Mouse (Mus musculus) layer of hippocampus, adult 11-12 months (tissue): ENCODE data around the gene Acyp1.
"Not testable (repeated sequence)": the region's sequence is repeated elsewhere in the genome, so short reads cannot be mapped to it uniquely, and the experiment has no call there.

Source experiments
- DNase-seq: peaks from one replicate; pipeline ENCODE4 v3.0.0; 2022; ENCODE audit warnings: low spot score

Gene Acyp1

GRCm38 (mm10) chr12:85284331-85284730 lies 3.9 kb downstream of the Acyp1 start:
- DNase-seq: no peak

DNA sequence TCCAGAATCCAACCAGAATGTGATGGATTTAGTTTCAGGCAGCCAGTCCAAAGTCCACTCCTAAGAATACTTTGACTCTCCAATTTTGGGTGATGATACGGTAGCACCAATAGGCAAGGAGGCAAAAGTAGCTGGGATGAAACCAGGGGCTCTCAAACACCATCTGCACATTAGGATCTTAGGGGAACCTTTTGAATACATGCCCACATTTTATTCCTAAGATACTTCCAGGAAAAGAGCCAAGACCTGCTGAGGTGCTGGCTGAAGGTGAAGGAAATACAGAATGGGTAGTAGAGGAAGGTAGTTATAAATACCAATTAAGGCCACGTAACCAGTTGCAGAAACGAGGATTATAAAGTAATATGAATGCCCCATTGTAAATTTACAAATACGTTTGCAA lies 6.5 kb downstream of the Acyp1 start:
- not testable (repeated sequence) for DNase-seq

DNA sequence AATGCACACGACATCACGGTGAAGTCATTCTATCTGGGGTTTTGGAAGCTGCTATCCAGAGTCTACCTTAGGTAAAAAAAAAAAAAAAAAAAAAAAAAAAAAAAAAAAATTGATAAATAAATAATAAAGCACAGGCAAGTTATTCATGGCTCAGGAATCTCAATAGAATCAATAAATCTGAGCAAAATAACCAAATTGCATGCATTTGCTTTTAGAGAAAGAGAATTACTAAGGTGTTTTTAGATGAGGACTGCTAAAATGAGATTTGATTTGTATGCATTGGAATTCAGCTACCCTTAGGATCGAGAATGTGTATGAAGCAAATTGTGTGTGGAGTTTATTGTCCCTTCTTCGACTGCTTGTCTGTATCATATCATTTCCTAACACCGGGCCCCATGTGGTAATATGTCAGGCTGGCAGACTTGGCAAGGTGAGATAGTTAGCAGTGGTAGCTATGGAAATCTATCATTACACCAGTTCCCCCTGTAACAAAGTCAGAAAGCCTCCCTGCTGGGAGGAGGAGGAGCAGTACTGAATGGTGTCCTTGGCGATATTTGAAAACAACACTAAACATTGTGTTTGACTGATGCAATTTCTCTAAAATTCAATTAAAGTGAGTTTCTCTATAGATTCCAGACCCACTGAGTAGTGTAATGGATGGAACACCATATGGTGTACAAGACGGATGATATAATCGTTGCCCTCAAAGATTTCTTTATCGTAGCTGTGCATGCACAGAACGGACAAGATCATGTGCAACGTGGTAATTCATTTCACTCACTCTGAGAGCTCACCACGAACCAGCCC lies 7.2 kb downstream of the Acyp1 start:
- no peak for DNase-seq

- peak; percentile 98 for DNase-seq
These were observed 8.0 kb downstream of the Acyp1 start for GRCm38 (mm10) chr12:85280105-85280844.

DNA sequence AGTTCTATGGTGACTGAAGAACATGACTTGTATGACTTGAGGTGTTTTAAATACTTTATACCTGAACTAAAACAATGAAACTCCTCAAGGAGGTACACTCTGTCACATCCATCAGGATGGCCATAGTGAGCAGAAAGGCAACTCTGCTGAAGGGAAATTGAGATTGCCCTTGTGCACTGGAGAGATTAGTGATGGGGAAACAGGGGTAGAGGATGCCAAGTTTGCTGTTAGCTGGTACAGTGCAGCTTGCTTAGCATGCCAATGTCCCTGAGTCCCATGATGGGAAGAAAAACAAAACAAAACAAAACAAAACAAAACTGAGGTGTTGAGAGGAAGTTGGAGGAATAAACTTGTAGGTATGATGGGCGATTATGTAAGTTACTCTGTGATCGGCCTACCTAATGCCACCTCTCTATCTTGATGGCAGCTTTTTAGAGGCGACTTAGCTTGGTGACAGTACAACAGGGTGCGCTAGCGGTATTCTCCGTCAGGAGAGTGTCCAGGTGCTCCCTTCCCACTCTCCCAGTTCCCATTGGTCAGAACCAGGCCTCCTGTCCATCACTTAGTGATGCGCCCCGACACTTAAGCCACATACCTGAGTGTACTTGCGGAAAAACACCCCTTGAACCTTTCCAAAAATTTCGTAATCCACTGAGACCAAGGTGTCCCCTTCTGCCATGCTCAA lies 8.7 kb downstream of the Acyp1 start:
- no peak for DNase-seq

- no peak for DNase-seq
These were observed 9.3 kb downstream of the Acyp1 start for GRCm38 (mm10) chr12:85278919-85279318.

DNA sequence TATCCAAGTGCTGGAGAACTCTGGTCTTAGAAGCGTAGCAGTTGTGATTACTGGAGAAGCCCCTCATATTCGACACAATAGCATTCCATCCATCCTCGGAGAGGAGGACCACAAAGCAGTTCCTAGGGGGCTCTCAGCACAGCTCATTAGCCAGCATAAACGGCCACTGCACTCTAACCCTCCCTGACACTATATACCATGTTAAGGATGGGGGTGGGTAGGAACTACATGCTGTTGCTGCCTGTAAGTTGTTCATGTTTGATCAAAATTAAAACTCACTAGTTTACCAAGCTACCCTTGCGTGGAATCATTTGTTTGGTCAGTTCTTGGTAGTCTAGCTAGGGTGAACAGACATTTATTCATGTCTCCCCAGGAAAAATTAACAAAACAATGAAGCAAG lies 12.0 kb downstream of the Acyp1 start:
- no peak for DNase-seq

GRCm38 (mm10) chr12:85273508-85273907 lies 14.7 kb downstream of the Acyp1 start:
- no peak for DNase-seq

- DNase-seq: no peak
These were observed 16.4 kb downstream of the Acyp1 start for GRCm38 (mm10) chr12:85271843-85272206.

GRCm38 (mm10) chr12:85271132-85271842 lies 17.0 kb downstream of the Acyp1 start:
- DNase-seq: no peak

DNA sequence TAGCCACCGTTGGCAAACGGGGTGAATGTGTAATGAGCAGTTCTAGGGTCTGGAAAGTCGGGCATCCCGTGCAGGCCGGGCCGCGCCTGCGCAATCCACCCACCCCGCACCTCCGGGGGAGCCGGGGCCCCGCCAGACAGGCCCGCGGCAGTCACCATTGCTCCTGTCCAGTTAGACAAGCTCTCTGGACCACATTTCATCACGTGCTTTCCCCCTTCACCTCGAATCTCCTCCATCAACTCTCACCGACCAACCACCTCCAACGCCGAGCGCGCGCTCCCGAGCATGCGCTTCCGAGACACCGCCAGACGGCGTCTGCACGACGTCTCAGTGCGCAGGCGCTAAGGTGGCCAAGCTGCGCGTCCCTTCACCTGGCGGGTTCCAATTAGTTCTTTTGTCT lies 17.9 kb downstream of the Acyp1 start, which contains the start of gene Mlh3:
Gene Mlh3, minus strand, starts transcription at position 281 of the 400 bp plus-strand sequence.
- DNase-seq: peak; percentile 84

- DNase-seq: no peak
These were observed 18.4 kb downstream of the Acyp1 start for GRCm38 (mm10) chr12:85269821-85270220.

GRCm38 (mm10) chr12:85266248-85266647 lies 22.0 kb downstream of the Acyp1 start:
- no peak for DNase-seq

- DNase-seq: no peak
These were observed 23.3 kb downstream of the Acyp1 start for GRCm38 (mm10) chr12:85264940-85265339.

GRCm38 (mm10) chr12:85264531-85264930 lies 23.7 kb downstream of the Acyp1 start:
- DNase-seq: no peak

- no peak for DNase-seq
These were observed 25.0 kb downstream of the Acyp1 start for GRCm38 (mm10) chr12:85263190-85263589.

GRCm38 (mm10) chr12:85262489-85262888 lies 25.7 kb downstream of the Acyp1 start:
- DNase-seq: no peak

DNA sequence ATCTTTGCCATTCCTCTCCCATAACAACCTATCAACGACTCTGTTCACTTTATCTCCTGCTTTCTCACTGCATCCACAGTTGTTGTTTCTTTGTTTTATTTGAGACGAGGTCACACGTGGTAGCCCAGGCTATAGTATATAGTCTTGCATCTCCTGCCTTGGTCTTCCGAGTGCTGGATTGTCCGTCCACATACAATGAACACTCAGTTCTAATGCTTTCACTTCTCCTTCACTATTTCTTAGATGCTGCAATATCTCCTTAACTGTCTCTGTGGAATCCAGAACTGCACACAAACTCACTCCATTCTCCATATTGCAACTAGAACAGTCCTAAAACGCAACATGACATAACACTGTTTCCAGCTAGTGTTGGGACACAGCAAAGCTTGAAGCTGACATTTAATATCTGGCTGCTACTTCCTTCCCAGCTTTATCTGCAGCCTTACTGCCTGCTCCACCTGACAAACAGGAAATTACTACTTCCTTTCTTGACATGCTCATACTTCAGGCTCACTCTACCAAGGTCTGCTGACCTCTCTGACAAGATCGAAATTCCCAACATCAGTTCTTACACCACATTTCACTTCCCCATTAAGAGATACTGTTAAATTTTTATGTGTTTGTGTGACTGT lies 31.1 kb downstream of the Acyp1 start:
- no peak for DNase-seq

GRCm38 (mm10) chr12:85256074-85256751 lies 32.0 kb downstream of the Acyp1 start:
- DNase-seq: no peak

DNA sequence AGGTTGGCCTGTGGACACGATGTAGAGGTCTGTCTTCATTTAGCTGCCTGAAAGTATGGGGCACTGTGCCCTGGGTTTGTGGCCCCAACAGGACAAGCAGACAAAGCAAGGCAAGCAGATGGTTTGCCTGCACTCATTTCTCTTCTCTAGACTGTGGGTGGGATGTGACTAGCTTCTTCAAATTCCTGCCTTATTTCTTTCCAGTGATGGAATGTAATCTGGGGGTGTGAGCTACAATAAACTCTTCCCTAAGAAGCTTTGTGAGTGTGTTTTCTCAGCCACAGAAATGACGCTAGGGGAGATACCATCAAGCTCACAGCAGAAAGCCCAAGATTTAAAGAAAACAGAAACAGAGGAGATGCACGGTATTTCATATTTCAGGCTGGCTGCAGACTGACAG lies 36.2 kb downstream of the Acyp1 start:
- no peak for DNase-seq

DNA sequence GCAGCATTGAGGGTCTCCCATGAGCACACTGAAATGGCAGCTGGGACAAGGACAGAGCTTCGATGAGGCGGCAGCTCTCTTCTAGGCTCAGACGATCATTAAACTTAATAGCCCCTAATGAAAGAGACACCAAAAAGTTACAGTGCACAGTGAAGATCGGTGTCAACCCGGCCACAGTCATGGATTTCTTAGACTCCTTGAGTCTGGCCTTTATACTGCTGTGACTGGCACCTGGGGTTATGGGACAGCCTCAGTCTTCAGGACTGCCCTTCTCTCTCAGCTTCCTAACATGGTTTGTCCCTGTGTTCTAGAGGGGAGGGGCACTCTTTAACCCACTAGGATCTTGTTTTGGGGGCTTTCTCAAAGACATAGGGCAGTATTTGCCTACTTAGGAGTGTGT lies 50.7 kb downstream of the Acyp1 start:
- DNase-seq: no peak
